Mouse (Mus musculus) macrophage (primary cell): ENCODE measurements around the gene Zfp148. TPM values are rescaled to one million over a fixed set of nuclear protein-coding genes. Genes with fewer than 3 reads are reported as not detected.
"Not testable (repeated sequence)": the region's sequence is repeated elsewhere in the genome, so short reads cannot be mapped to it uniquely, and the experiment has no call there.

ENCODE experiments used
- H3K27ac ChIP-seq: fragments of 350-480 bp; formaldehyde crosslinking; 2 replicates; pipeline ENCODE4 v1.9.0; 2021
- H3K36me3 ChIP-seq: fragments of 350-480 bp; formaldehyde crosslinking; 2 replicates; pipeline ENCODE4 v1.9.0; 2021; ENCODE audit errors: inconsistent target
- H3K4me3 ChIP-seq: fragments of 350-480 bp; formaldehyde crosslinking; 2 replicates; pipeline ENCODE4 v1.9.0; 2021; ENCODE audit errors: inconsistent target
- H3K79me2 ChIP-seq: fragments of 350-480 bp; formaldehyde crosslinking; 2 replicates; pipeline ENCODE4 v1.9.0; 2021; ENCODE audit errors: inconsistent target
- WGBS: methylation state at CpG from one replicate; pipeline ENCODE4 v1.1.7; 2026; ENCODE audit warnings: inconsistent platforms; ENCODE audit not compliant: missing documents; 5-methylcytosine and 5-hydroxymethylcytosine counted together
- polyA plus RNA-seq: library from polyadenylated mRNA; stranded (reverse); fragments of 250-400 nt; gene quantifications from 3 replicates; pipeline ENCODE4 v1.2.4, GENCODE M21; 2018; ENCODE audit warnings: inconsistent platforms
- total RNA-seq, 78 experiments: library from RNA; depleted of rRNA; stranded (reverse); fragments of 250-400 nt; gene quantifications; 1 replicate in 9 of 78; 2 replicates in 24 of 78; 3 replicates in 43 of 78; 4 replicates in 2 of 78; pipeline ENCODE4 v1.2.4; 2018; ENCODE audit warnings: inconsistent platforms in 56 of 78

The Zfp148 gene
- total RNA-seq (2018; cell fraction: chromatin; rRNA removed): 10 to 100 TPM; 23.7 to 77.7 (median 55.7) TPM
- 10 to 100 TPM; 14.9 to 37.5 (median 29.4) TPM for total RNA-seq (2018; cell fraction: cytosol; rRNA removed)
- 10 to 100 TPM; 22.1 to 63.4 (median 42.8) TPM for total RNA-seq (2018; cell fraction: nucleus; rRNA removed)
- 17.6 to 18.8 TPM (median 17.6 TPM) in 3 replicates for polyA plus RNA-seq

DNA sequence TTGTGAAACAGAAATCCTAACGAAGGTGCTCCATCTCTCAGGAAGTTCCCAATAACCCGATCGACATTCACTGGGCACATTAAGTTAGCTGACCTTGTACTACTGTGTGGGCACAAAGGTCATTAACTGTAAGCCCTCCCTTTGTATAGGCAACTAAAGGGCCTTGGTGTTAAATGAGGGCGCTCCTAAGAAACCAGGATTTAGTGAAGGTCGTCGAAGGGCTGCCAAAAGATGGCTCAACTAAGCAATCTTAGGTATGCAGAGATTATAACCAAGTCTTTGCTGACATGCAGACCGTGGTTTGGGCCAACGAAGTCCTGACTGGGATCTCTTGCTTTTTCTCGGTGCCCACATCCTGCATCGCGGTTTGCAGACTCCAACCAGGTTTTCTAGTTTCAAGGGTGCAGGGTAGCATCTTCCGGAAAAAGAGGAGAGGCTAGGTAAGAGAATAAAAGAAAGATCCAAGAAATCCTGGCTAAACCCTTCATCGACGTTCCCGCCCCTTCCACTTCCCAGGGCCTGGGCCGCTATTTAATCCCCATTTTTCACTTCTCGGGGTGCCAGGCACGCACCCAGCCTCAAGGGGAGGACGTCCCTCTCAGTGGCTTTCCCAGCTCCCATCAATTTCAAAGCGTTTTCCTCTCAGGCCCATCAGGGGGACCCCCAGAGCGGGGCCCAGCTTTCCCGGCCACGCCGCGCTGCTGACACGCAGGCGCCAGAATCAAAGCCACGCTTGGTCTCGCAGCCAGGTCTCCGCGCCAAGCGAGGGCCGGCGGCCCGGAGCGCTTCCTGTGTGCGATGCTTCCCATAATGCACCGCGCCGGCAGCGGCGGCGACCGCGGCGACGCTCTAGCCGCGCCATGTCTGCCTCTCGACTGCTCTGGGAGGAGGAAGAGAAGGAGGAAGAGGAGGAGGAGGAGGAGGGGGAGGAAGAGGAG, at the start of gene Zfp148:
Zfp148 (plus strand) TSS at position 893 of the 938 bp plus-strand sequence.
- 2% methylated on average over 47 of the region's 50 CpGs for WGBS
- peaks cover 41% of the 10 kb centered on the region for H3K79me2 ChIP-seq

DNA sequence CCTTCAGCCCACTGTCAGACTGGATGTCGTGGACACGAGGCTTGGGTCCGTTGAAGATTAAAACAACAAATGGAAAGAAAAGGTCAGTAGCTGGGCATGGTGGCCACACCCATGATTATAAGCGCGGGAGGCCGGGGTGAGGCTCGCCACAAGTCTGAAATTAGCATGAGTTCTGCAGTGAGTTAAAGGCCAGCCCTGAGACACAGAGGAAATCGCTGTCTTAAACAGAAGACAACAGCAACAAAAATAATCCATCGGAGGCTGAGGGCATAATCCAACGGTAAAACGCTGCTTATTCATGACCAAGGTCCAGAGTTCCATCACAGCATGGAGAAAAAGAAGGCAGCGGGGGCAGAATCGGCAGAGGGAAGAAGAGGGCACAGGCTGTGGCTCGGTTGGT, 47.6 kb upstream of the Zfp148 start:
- no peak overlapping the region for H3K4me3 ChIP-seq
- 88% methylated on average over 14 of the region's 14 CpGs for WGBS
- H3K79me2 ChIP-seq: no peaks in the 10 kb centered on the region
- no peak overlapping the region for H3K27ac ChIP-seq
- no peaks in the 10 kb centered on the region for H3K36me3 ChIP-seq

More for the DNA sequence above, at the start of gene Zfp148:
- H3K27ac ChIP-seq: peak within 1 kb of the TSS; percentile 62
- H3K36me3 ChIP-seq: not testable (repeated sequence)
- H3K4me3 ChIP-seq: peak within 1 kb of the TSS; percentile 81

DNA sequence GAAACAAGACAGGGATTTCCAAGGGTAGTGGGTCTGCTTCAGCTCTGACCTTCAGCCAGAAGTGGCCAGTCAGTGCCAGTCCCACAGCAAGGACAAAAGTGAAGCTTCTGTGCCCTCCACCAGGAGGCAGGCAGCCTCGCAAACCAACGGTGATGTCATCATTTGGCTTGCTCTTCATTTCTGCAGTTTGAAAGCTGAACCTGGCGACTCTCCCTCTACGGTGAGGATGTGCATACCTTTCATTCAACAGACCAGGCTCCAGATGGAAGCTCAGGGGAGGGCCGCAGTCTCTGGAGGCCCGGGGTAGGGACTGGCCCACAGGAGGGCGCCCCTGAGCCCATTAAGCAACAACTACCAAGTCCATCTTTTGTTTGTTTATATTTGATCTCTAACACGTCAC, 43.5 kb upstream of the Zfp148 start:
- Histone ChIP-seq H3K79me2 (no peaks in the 10 kb centered on the region), H3K4me3 (no peak overlapping the region), H3K36me3 (no peaks in the 10 kb centered on the region), H3K27ac (no peak overlapping the region)
- 8% methylated on average over 8 of the region's 8 CpGs for WGBS

DNA sequence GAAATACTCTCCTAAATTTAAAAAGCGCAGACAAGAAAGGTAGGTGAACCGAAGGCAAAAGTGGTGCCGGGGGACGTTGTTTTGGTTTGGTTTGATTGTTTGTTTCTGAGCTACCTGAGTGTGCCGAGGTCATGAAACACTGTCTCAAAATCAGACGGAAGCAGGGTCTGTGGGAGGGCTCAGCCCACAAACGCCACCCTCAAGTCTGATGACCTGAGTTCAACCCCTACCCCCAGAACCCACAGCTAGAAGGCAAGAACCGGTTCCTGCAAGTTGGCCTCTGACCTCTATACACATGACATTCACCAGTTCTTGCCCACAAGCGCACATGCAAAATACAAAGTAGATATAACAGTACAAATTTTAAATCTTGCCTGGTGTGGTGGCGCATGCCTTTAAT, 43.0 kb upstream of the Zfp148 start:
- Histone ChIP-seq H3K4me3 (no peak overlapping the region), H3K79me2 (no peaks in the 10 kb centered on the region), H3K36me3 (no peaks in the 10 kb centered on the region), H3K27ac (no peak overlapping the region)
- 80% methylated on average over 10 of the region's 10 CpGs for WGBS

- Histone ChIP-seq H3K4me3 (no peak overlapping the region), H3K27ac (no peak overlapping the region), H3K79me2 (no peaks in the 10 kb centered on the region), H3K36me3 (no peaks in the 10 kb centered on the region)
- 91% methylated on average over 4 of the region's 4 CpGs for WGBS
Observed at GRCm38 (mm10) chr16:33338492-33338891, 42.1 kb upstream of the Zfp148 start.

DNA sequence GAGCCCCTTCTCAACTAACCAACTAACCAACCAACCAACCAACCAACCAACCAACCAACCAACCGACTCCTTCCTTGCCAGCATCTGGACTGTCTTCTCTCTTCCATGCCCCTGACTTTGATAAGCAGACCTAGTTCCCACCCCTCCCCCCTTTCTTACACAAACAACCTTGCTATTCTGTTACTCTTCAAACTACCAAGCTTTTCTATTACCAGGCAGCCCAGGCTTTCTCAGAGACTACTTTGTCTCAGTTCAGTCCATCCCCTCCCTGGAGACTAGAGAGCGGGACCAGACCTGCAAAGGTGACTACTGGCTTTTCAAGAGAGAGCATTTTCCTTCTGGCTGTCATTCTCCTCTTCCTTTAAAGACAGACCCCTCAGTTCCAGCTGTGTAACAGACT, 41.2 kb upstream of the Zfp148 start:
- 82% methylated on average over 2 of the region's 2 CpGs for WGBS
- Histone ChIP-seq H3K36me3 (no peaks in the 10 kb centered on the region), H3K27ac (no peak overlapping the region), H3K4me3 (no peak overlapping the region), H3K79me2 (no peaks in the 10 kb centered on the region)

DNA sequence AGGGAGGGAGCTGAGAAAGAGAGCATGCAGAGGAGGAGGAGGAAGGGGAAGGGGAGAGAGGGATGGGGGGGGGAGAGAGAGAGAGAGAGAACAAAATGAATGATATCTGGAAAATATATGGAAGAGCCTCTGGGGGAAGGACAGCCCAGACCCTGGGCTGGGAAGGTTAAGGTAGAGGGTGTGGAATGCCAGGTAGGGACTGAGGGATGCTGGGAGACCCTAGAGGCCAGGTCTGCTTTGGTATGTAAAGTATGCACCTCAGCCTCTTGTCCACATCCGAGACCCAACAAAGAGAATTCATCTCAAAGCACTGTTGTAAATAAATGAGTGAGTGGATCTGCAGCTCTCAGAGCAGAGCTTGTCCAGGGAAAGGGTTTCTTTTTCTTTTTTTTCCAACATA, 38.3 kb upstream of the Zfp148 start:
- Histone ChIP-seq H3K4me3 (no peak overlapping the region), H3K27ac (no peak overlapping the region), H3K79me2 (no peaks in the 10 kb centered on the region), H3K36me3 (no peaks in the 10 kb centered on the region)
- WGBS: 83% methylated on average over 1 of the region's 1 CpGs

DNA sequence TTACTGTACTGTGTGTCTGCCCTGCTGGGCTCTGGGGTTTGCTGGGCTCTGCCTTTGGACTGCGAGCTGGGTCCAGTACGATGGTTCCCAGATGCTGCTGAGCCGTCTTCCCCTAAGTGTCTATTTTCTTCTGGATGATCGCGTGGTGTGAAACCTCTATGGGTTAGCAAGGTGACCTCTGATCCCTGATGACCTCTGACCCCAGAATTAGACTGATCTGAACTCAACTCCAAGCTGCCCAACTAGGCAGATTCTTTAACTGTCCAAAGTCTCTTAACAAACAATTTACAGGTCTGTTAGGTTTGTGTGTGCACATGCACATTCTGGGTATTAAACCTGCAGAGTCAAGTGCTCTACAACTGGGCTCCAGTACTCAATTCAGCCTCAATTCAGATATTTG, 37.5 kb upstream of the Zfp148 start:
- no peak overlapping the region for H3K27ac ChIP-seq
- H3K36me3 ChIP-seq: no peaks in the 10 kb centered on the region
- H3K79me2 ChIP-seq: no peaks in the 10 kb centered on the region
- 96% methylated on average over 5 of the region's 5 CpGs for WGBS
- H3K4me3 ChIP-seq: no peak overlapping the region

DNA sequence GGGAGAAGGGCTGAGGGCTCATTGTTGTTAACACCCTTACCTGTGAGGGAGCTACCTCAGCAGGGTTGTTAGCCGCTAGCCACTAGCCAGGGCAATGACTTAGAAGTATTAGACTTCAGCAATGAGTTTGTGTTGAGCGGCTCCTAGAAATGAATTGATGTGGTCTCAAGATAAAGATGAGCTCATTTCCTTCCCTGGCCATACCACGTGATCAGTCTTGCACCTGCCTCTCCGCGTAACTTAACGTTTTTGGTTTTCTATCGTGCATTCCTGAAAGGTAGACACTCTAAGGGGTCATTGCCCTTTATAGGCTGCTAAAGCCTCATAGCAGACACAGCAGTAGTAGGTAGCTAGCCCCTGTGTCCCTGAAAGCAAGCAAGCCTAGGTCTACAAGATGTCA, 37.0 kb upstream of the Zfp148 start:
- Histone ChIP-seq H3K79me2 (no peaks in the 10 kb centered on the region), H3K4me3 (no peak overlapping the region), H3K36me3 (no peaks in the 10 kb centered on the region), H3K27ac (no peak overlapping the region)
- WGBS: 29% methylated on average over 7 of the region's 7 CpGs

- H3K36me3 ChIP-seq: no peaks in the 10 kb centered on the region
- H3K4me3 ChIP-seq: no peak overlapping the region
- 91% methylated on average over 9 of the region's 9 CpGs for WGBS
- no peak overlapping the region for H3K27ac ChIP-seq
- no peaks in the 10 kb centered on the region for H3K79me2 ChIP-seq
Observed at GRCm38 (mm10) chr16:33344379-33344778, 36.3 kb upstream of the Zfp148 start.

DNA sequence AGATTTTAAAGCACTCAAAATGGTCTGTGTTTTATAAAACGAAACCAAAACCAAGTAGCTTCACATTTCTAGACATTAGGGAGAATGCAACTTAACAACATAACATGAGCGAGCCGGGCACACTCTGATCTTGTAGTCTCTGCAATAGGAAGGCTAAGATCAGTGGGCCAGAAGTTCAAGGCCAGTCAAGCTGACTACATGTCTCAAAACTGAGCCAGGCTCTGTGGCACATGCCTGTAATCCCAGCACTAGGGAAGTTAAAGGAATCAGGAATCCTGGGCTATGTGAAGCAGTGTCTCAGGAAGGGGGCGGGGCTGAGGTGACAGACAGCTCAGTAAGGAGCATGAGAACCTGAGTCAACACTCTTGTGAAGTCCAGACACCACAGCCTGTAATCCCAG, 35.8 kb upstream of the Zfp148 start:
- 81% methylated on average over 4 of the region's 4 CpGs for WGBS
- Histone ChIP-seq H3K4me3 (no peak overlapping the region), H3K36me3 (no peaks in the 10 kb centered on the region), H3K79me2 (no peaks in the 10 kb centered on the region), H3K27ac (no peak overlapping the region)

DNA sequence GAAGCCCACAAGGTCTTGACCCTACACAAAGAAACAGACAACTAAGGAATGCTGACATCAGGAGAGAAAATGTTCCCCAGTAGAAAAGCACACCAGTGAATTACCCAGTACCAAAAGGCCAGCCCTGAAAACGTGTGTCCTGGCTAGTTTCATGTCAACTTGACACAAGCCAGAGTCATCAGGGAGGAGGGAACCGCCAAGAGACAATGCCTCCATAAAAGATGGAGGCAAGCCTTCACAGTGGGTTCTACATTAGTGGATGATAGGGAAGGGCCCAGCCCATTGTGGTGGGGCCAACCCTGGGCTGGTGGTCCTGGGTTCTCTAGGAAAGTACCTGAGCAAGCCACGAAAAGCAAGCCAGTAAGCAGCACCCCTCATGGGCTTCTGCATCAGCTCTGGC, 34.3 kb upstream of the Zfp148 start:
- no peaks in the 10 kb centered on the region for H3K36me3 ChIP-seq
- 73% methylated on average over 3 of the region's 3 CpGs for WGBS
- no peak overlapping the region for H3K27ac ChIP-seq
- H3K79me2 ChIP-seq: no peaks in the 10 kb centered on the region
- H3K4me3 ChIP-seq: no peak overlapping the region

GRCm38 (mm10) chr16:33347134-33347533, 33.5 kb upstream of the Zfp148 start:
- no peak overlapping the region for H3K27ac ChIP-seq
- no peaks in the 10 kb centered on the region for H3K36me3 ChIP-seq
- H3K79me2 ChIP-seq: no peaks in the 10 kb centered on the region
- 58% methylated on average over 5 of the region's 5 CpGs for WGBS
- no peak overlapping the region for H3K4me3 ChIP-seq

DNA sequence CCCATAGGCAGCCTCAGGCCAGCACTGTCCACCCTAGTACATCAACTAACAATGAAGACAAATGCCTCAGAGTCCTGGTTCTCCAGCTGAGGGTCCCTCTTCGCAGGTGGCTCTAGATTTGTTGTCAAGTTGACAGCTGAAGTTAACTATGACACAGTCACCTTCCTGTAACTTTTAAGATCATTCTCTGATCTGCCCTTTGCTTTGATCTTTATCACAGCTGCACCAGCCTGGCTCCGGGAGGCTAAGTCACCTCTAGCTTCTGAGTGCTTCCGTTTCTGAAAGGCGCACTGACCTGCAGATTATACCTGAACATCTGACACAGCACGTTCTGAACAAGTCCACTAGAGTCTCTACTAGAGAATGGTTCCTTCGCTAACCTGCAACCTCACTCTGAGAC, 22.8 kb upstream of the Zfp148 start:
- H3K79me2 ChIP-seq: no peaks in the 10 kb centered on the region
- H3K36me3 ChIP-seq: no peaks in the 10 kb centered on the region
- H3K27ac ChIP-seq: no peak overlapping the region
- 83% methylated on average over 6 of the region's 6 CpGs for WGBS
- no peak overlapping the region for H3K4me3 ChIP-seq

GRCm38 (mm10) chr16:33365772-33366171, 14.9 kb upstream of the Zfp148 start:
- Histone ChIP-seq H3K27ac (no peak overlapping the region), H3K79me2 (no peaks in the 10 kb centered on the region), H3K4me3 (no peak overlapping the region), H3K36me3 (no peaks in the 10 kb centered on the region)
- WGBS: 93% methylated on average over 6 of the region's 6 CpGs
